Mouse (Mus musculus) right cerebral cortex, postnatal 10 days (tissue): Measurements from ENCODE around the gene Sgpl1.
A peak's percentile ranks its signal among the peaks of the same experiment; 100 is the strongest.
"Not testable (repeated sequence)": the region's sequence is repeated elsewhere in the genome, so short reads cannot be mapped to it uniquely, and the experiment has no call there.

Experiments
- DNase-seq, 2 experiments: peaks; one replicate each; pipeline ENCODE4 v3.0.0; 2021; ENCODE audit warnings: low spot score in 2 of 2

The Sgpl1 gene

DNA sequence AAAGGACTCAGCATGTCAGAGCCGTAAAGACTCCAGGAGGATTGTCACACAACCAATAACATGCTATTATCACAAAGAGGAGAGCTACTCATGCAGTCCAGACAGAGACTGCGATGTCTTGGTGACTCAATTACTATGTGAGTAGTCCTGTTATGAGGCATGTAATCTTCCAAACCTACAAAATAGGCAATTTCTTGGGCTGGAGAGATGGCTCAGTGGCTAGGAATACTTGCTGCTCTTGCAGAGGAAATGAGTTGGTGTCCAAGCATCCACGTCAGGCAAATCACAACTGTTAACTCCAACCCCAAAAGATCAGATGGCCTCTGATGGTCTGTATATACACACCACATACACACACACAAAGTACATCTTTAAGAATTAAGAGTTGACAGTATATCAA lies 8.1 kb upstream of the Sgpl1 start:
- no peak for DNase-seq

GRCm38 (mm10) chr10:61152131-61152530 lies 4.6 kb upstream of the Sgpl1 start:
- DNase-seq = no peak

DNA sequence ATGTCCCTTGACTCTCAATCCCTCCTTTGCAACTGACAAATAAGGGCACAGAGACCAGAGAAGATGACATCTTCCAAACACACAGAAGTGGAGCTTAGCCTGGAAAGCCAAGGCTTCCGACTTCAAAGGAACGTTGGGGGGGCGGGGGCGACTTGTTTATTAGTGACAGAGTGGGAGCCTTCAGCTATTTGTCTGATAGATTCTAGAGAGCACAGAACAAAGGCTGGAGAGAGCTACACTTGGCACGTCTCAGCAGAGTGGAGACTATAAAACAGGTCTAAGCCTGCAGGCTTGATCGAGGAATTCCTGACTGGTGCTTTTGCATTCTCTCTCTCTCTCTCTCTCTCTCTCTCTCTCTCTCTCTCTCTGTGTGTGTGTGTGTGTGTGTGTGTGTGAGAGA lies 3.1 kb upstream of the Sgpl1 start:
- no peak for DNase-seq

GRCm38 (mm10) chr10:61149476-61149875 lies 2.0 kb upstream of the Sgpl1 start:
- DNase-seq = no peak

GRCm38 (mm10) chr10:61146807-61147156 lies 721 bp downstream of the Sgpl1 start:
- peak; percentile 28 to 44 for DNase-seq

GRCm38 (mm10) chr10:61146119-61146806 lies 1.2 kb downstream of the Sgpl1 start:
- DNase-seq = peak; percentile 66 to 74

- DNase-seq = no peak
Observed at GRCm38 (mm10) chr10:61145766-61146118, 1.8 kb downstream of the Sgpl1 start.

DNA sequence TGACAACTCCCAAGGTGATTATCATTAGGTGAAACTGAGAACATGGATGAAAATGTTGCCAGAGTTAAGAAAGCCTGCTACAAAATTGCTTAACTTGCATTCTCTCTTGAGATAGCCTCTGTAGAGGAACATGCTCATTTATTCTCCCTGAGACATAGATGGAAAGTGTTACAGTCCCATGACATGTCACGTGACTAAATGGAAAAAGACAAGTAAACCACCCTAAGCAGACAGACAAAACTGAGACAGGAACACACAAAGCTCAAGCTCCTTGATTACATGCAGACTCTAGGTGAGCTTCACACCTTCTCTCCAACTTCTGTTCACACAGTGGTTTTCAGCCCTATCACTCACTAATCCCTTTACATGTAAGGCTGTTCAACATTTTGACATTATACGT lies 4.2 kb downstream of the Sgpl1 start:
- no peak for DNase-seq

GRCm38 (mm10) chr10:61137567-61137966 lies 9.9 kb downstream of the Sgpl1 start:
- DNase-seq = no peak

DNA sequence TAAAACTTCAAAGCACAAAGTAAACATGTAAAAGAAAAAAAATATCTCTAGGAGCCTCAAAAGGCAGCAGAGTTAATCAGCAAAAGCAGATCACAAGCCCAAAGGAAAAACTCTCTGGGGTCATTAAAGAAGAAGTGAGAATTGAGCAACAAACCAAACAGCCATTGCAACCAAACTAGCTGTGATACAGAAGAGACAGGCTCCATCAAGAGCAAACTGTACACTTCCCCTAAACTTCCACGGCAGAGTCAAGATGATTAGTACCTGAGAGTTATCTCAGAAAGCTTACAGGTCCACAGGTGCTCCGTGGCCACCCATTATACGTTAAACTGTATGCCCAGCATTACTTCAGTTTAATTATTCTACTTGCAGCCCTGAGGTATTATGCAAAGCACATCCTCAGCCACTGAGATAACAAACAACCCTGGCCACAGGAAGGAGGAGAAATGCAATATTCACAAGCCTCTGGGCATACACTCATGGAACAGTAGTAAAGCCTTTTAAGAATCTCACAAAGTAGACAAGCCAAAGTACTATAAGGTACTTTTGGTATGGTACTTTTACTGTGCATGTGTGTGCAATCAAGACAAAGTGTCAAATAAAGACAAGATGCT lies 12.2 kb downstream of the Sgpl1 start:
- DNase-seq = no peak

GRCm38 (mm10) chr10:61134041-61134440 lies 13.5 kb downstream of the Sgpl1 start:
- no peak for DNase-seq

DNA sequence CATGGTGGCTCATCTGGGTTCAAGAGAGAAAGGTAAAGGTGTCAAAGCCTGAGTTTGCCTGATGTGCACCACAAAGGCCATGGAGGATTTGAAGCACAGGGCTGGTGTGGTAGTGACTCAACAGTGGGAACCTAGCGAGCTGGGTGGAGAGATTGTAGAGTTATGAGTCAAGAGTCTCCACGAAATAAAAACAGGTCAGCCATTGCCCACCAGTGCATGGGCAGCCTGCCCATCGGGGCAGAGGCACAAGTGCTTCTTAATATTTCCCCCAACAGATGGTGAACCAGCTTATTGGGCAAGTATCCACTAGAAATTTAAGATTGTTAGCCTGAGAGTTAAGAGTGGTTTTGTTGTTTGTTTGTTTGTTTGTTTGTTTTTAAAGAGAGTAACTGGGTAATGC lies 16.5 kb downstream of the Sgpl1 start:
- DNase-seq = no peak

DNA sequence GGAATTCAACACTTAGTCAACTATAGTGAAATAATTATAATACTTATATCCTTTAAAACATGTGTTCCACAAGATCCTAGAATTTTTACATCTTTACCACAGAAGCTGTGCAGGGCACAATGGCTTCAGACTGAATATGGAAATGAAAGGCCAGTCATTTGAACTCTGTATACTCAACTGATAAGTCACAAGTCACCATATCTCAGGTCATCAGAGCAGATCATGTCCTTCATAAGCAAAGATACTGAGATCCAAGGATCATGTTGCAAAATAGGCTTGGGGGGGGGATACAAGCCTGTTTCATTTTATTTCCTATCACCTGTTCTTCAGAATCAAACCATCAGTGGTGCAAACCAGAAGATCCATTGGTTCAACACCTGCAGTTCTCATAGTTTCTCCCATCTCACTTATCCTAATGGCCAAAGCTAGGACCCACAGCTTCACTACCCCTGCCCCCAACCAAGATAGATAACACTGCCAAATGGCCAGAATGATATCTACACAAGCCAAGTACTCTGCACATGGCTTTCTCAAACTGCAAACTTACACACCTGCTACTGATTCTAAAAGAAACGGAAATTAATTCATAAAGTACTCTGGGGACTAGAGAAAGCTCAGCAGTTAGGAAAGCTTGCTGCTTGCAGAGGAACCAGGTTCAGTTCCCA lies 18.7 kb downstream of the Sgpl1 start:
- no peak for DNase-seq

DNA sequence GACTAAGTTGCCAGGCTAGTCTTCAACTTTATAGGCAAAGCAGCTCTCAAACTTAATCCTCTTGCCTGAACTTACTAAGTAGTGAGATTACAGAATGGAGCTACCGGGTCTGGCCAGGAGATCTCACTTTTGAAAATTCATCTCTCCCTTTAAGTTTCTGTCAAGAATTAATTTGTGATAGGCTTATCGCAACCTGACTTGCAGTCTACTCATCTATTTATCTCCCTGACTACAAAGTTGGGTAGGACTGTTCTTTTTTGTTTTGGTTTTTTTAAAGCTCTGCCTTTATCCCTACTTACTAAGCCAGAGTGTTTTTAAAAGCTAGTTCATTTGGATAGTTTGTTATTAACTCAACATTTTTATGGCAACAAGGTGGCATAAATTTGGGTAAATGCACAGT lies 23.0 kb downstream of the Sgpl1 start:
- no peak for DNase-seq

DNA sequence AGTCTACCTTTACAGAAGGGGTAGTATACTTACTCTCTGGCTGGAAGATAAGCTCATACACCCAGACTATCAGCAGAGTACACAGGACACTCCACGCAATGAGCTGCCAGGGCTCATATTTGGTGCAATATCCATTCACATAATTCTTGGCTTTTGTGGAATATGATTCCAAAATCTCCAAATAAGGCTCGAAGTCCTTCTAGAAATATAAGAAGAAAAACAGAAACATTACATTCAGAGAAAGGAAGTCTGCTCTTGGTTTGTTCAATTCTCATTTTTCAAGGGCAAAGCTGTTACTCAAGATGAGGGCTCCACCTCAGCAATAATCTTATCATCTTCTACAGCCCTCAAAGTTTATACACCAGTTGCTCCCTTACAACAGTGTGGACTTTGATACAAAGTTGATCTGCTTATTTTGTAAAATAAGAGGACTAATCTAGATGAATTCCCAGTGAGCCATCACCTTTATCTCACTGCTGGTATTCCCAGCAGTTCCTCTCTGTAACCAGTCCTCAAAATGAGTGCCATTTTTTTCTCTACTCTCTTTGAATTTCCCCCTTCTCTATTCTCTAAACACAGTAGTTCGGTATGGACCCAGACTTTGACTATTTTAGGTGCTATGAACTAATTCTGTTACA lies 24.1 kb downstream of the Sgpl1 start:
- no peak for DNase-seq

- not testable (repeated sequence) for DNase-seq
Observed at GRCm38 (mm10) chr10:61121732-61122131, 25.8 kb downstream of the Sgpl1 start.

GRCm38 (mm10) chr10:61114246-61114720 lies 33.2 kb downstream of the Sgpl1 start:
- no peak for DNase-seq

- DNase-seq = no peak
Observed at GRCm38 (mm10) chr10:61103564-61104114, 43.9 kb downstream of the Sgpl1 start.

DNA sequence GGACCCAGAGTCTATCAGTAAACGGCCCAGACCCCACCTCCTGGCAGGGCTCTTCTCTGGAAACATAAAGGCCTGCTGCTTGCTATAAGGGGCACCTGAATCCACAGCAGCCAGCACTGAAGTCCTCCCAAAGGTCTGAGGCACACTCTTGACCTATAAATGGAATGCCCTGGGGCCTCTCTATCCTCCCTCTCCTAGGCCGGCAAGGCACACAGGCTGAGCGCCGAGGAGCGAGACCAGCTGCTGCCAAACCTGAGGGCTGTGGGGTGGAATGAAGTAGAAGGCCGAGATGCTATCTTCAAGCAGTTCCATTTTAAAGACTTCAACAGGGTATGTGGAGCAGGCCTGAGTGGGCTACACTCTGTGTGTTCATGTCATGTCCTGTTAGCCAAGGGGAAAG lies 55.6 kb downstream of the Sgpl1 start:
- no peak for DNase-seq

GRCm38 (mm10) chr10:61089170-61090142 lies 58.0 kb downstream of the Sgpl1 start, which contains the start of gene Pcbd1:
Gene Pcbd1, plus strand, starts transcription at chr10:61089331.
- DNase-seq = peak in 1 of 2 experiments; percentile 40

DNA sequence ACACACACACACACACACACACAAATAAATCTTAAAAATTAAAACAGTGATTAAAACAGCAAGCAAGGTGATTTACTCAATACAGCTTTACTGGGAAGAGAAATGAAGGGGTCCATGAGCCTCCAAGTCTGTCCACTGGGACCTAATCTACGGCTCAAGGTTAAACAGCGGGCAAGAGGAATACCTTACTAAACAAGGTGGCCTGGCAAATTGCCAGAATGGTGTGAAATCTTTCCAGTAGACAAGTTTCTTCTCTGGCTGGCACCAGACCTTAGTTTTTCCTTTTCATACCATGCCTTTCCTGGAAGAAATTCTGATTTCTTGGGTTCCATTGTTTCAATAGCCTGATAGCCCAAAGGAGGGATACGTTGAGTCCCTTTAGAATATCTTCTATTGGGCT lies 59.0 kb downstream of the Sgpl1 start:
- no peak for DNase-seq
